Mouse (Mus musculus) CH12.LX (cell line): Measurements from ENCODE around the gene Wee1. TPM values are rescaled to one million over a fixed set of nuclear protein-coding genes. Genes with fewer than 3 reads are reported as not detected.

Experiments
- DNase-seq: peaks from one replicate; pipeline ENCODE4 v3.0.0-alpha.2; 2013; ENCODE audit errors: extremely low read depth
- H3K27ac ChIP-seq: 2 replicates; pipeline ENCODE4 v1.5.1; 2012; ENCODE audit warnings: low read depth, mild to moderate bottlenecking, control low read depth, moderate library complexity; ENCODE audit not compliant: insufficient read depth
- H3K27me3 ChIP-seq: replicated peaks from 2 replicates; pipeline ENCODE3; 2012; ENCODE audit warnings: inconsistent platforms
- H3K36me3 ChIP-seq, 2 experiments: replicated peaks in 1 of 2; 2 replicates each; pipeline versions ENCODE3 to v1.6.1; 2012; ENCODE audit warnings: inconsistent platforms in 1 of 2, low read length in 1 of 2, mild to moderate bottlenecking in 1 of 2, mixed read lengths in 1 of 2, moderate library complexity in 1 of 2; ENCODE audit not compliant: control insufficient read depth in 1 of 2, insufficient read depth in 1 of 2
- H3K4me1 ChIP-seq, 2 experiments: 2 replicates each; pipeline ENCODE4 v1.6.1; 2012; ENCODE audit warnings: inconsistent platforms in 1 of 2, moderate library complexity in 1 of 2; ENCODE audit not compliant: insufficient read depth in 2 of 2, control insufficient read depth in 1 of 2
- H3K4me2 ChIP-seq: 2 replicates; pipeline ENCODE4 v1.6.1; 2012; ENCODE audit warnings: low read depth, mild to moderate bottlenecking, control low read depth; ENCODE audit not compliant: poor library complexity, insufficient read depth, severe bottlenecking
- H3K4me3 ChIP-seq, 3 experiments: fragments of 150-350 bp in 1 of 3; sonication (generic) in 1 of 3; replicated peaks in 1 of 3; 2 replicates each; pipeline versions ENCODE3 to v1.5.1; 2011 to 2012; ENCODE audit warnings: low read depth in 2 of 3, low read length in 2 of 3, mild to moderate bottlenecking in 2 of 3, moderate library complexity in 2 of 3, control low read depth in 1 of 3, improper control_type of control experiment in 1 of 3, inconsistent platforms in 1 of 3, mixed read lengths in 1 of 3; ENCODE audit not compliant: poor library complexity in 1 of 3
- H3K79me2 ChIP-seq: replicated peaks from 2 replicates; pipeline ENCODE4 v1.6.1; 2012; ENCODE audit warnings: mild to moderate bottlenecking, moderate library complexity; ENCODE audit not compliant: control insufficient read depth, poor library complexity, insufficient read depth, severe bottlenecking; ENCODE audit errors: extremely low read depth
- H3K9ac ChIP-seq: 2 replicates; pipeline ENCODE4 v1.6.1; 2012; ENCODE audit warnings: low read depth, mild to moderate bottlenecking, control low read depth, moderate library complexity; ENCODE audit not compliant: insufficient read depth
- H3K9me3 ChIP-seq: replicated peaks from 2 replicates; pipeline ENCODE3; 2012; ENCODE audit warnings: low read length, inconsistent platforms, mixed read lengths
- BHLHE40 ChIP-seq: IDR thresholded peaks from 2 replicates; pipeline ENCODE4 v1.6.1; 2011; ENCODE audit warnings: mild to moderate bottlenecking, low read depth, low read length, improper control_type of control experiment
- CTCF ChIP-seq, 2 experiments: IDR thresholded peaks in 1 of 2; conservative IDR thresholded peaks in 1 of 2; 2 replicates each; pipeline ENCODE4 v1.5.1; 2011 to 2012; ENCODE audit warnings: low read depth in 2 of 2, low read length in 2 of 2, improper control_type of control experiment in 1 of 2, inconsistent platforms in 1 of 2, mild to moderate bottlenecking in 1 of 2, moderate library complexity in 1 of 2
- E2F4 ChIP-seq: IDR thresholded peaks from 2 replicates; pipeline ENCODE4 v1.6.1; 2011; ENCODE audit warnings: low read depth, low read length, improper control_type of control experiment; ENCODE audit not compliant: insufficient replicate concordance
- ELF1 ChIP-seq: IDR thresholded peaks from 2 replicates; pipeline ENCODE4 v1.6.1; 2014; ENCODE audit warnings: low read depth, mild to moderate bottlenecking, inconsistent platforms, low read length, improper control_type of control experiment
- GABPA ChIP-seq: IDR thresholded peaks from 2 replicates; pipeline ENCODE4 v1.6.1; 2012; ENCODE audit warnings: low read depth, low read length, improper control_type of control experiment, inconsistent platforms; ENCODE audit not compliant: insufficient replicate concordance
- IRF4 ChIP-seq: IDR thresholded peaks from 2 replicates; pipeline ENCODE4 v1.6.1; 2014; ENCODE audit warnings: low read depth, mild to moderate bottlenecking, inconsistent platforms, low read length, improper control_type of control experiment
- JUN ChIP-seq: IDR thresholded peaks from 2 replicates; pipeline ENCODE4 v1.6.1; 2011; ENCODE audit warnings: low read depth, mild to moderate bottlenecking, low read length, improper control_type of control experiment, moderate library complexity; ENCODE audit not compliant: insufficient read depth
- MAFK ChIP-seq: IDR thresholded peaks from 2 replicates; pipeline ENCODE4 v1.6.1; 2011; ENCODE audit warnings: low read length, improper control_type of control experiment; ENCODE audit not compliant: insufficient replicate concordance
- MYC ChIP-seq: IDR thresholded peaks from 2 replicates; pipeline ENCODE4 v1.6.1; 2011; ENCODE audit warnings: low read depth, mild to moderate bottlenecking, improper control_type of control experiment, low read length
- POLR2A ChIP-seq: IDR thresholded peaks from 2 replicates; pipeline ENCODE4 v1.6.1; 2011; ENCODE audit warnings: low read depth, mild to moderate bottlenecking, improper control_type of control experiment, low read length
- POLR2AphosphoS2 ChIP-seq: IDR thresholded peaks from 2 replicates; pipeline ENCODE4 v1.6.1; 2011; ENCODE audit warnings: low read depth, low read length, improper control_type of control experiment
- SIN3A ChIP-seq: IDR thresholded peaks from 2 replicates; pipeline ENCODE4 v1.6.1; 2012; ENCODE audit warnings: low read length, improper control_type of control experiment, inconsistent platforms
- TBP ChIP-seq: conservative IDR thresholded peaks from 2 replicates; pipeline ENCODE4 v1.6.1; 2011; ENCODE audit warnings: low read depth, low read length, improper control_type of control experiment
- TCF12 ChIP-seq: IDR thresholded peaks from 2 replicates; pipeline ENCODE4 v1.6.1; 2014; ENCODE audit warnings: low read depth, mild to moderate bottlenecking, inconsistent platforms, low read length, improper control_type of control experiment
- UBTF ChIP-seq: IDR thresholded peaks from 2 replicates; pipeline ENCODE4 v1.6.1; 2012; ENCODE audit warnings: low read depth, mild to moderate bottlenecking, inconsistent platforms, low read length, improper control_type of control experiment, moderate library complexity
- USF2 ChIP-seq: conservative IDR thresholded peaks from 2 replicates; pipeline ENCODE4 v1.6.1; 2011; ENCODE audit warnings: low read depth, low read length, improper control_type of control experiment
- ZKSCAN1 ChIP-seq: IDR thresholded peaks from 2 replicates; pipeline ENCODE4 v1.6.1; 2012; ENCODE audit warnings: low read depth, inconsistent platforms, low read length, improper control_type of control experiment, borderline replicate concordance
- ZMIZ1 ChIP-seq: IDR thresholded peaks from 2 replicates; pipeline ENCODE4 v1.6.1; 2012; ENCODE audit warnings: low read depth, mild to moderate bottlenecking, inconsistent platforms, low read length, improper control_type of control experiment
- ZNF384 ChIP-seq: IDR thresholded peaks from 2 replicates; pipeline ENCODE4 v1.6.1; 2012; ENCODE audit warnings: low read depth, low read length, improper control_type of control experiment, inconsistent platforms
- dilution Hi-C: fragments of 300-500 bp; cut with MboI; formaldehyde crosslinking; loops from 2 replicates; pipeline ENCODE4 v1.14.3; 2020; ENCODE audit warnings: low sequenced_read_pairs; ENCODE audit not compliant: extremely low pct_unique_long_range_greater_than_20kb, extremely low pct_ligation_motif_present
- in situ Hi-C: fragments of 300-500 bp; cut with MboI; formaldehyde crosslinking; loops from 3 replicates; pipeline ENCODE4 v1.14.3; 2019; ENCODE audit warnings: low sequenced_read_pairs, low pct_ligation_motif_present, low pct_unique_long_range_greater_than_20kb, mixed read lengths
- polyA plus RNA-seq: library from polyadenylated mRNA; unstranded; fragments of >175 nt; gene quantifications from 2 replicates; pipeline ENCODE4 v1.2.1, GENCODE M21; 2012; ENCODE audit warnings: low read depth; ENCODE audit not compliant: insufficient read length
- total RNA-seq, 2 experiments: library from RNA; depleted of rRNA; stranded (reverse); fragments of 300-350 nt in 1 of 2; fragments of >200 nt in 1 of 2; gene quantifications; 2 replicates each; pipeline ENCODE4 v1.2.3; 2012 to 2014

Wee1 gene
- total and polyA plus RNA-seq, 3 experiments: 10.1 to 30.3 (median 14.2) TPM

- H3K9ac ChIP-seq: no peak overlapping the region
- no peak overlapping the region for H3K4me2 ChIP-seq
- H3K4me3 ChIP-seq: no peak overlapping the region
- no peak overlapping the region for H3K27ac ChIP-seq
- DNase-seq: no peak
- no peaks in the 10 kb centered on the region for H3K9me3 ChIP-seq
- no peaks in the 10 kb centered on the region for H3K27me3 ChIP-seq
- H3K79me2 ChIP-seq: no peaks in the 10 kb centered on the region
- no peak for TF ChIP-seq MYC
- TF ChIP-seq IRF4: no peak
- TF ChIP-seq ZKSCAN1: no peak
- no peak for TF ChIP-seq ZMIZ1
- no peak for TF ChIP-seq POLR2A
- TF ChIP-seq MAFK: 0 out of 2 replicates have a peak, but pooled peaks have one; percentile 15
- TF ChIP-seq TCF12: no peak
- H3K4me1 ChIP-seq: no peaks in the 10 kb centered on the region
- peaks cover 41 to 87% of the 10 kb centered on the region in 2 experiments for H3K36me3 ChIP-seq
- in situ Hi-C loops: no loop called here
- dilution Hi-C loops: no loop called here
These were observed 22.0 kb downstream of the Wee1 start for GRCm38 (mm10) chr7:110143863-110144262.

GRCm38 (mm10) chr7:110152891-110153290, 31.0 kb downstream of the Wee1 start:
- Histone ChIP-seq H3K9ac (no peak overlapping the region), H3K4me1 (peaks cover 4 to 24% of the 10 kb centered on the region in 2 experiments; a peak in 2 of 4 replicates), H3K4me3 (no peak overlapping the region), H3K27ac (no peak overlapping the region), H3K36me3 (peaks cover 0 to 5% of the 10 kb centered on the region in 2 experiments), H3K4me2 (no peak overlapping the region), H3K79me2 (no peaks in the 10 kb centered on the region), H3K9me3 (no peaks in the 10 kb centered on the region), H3K27me3 (no peaks in the 10 kb centered on the region)
- DNase-seq: no peak
- TF ChIP-seq GABPA (no peak), SIN3A (no peak), POLR2AphosphoS2 (no peak), CTCF (conservative IDR thresholded peaks at IDR 0.05 in 1 of 2, IDR thresholded peaks at IDR 0.05 in 1 of 2; ENCODE audit: low read depth in 2 of 2, low read length in 2 of 2) (no peak), USF2 (no peak), E2F4 (no peak), ZNF384 (no peak), IRF4 (no peak), BHLHE40 (no peak), UBTF (no peak), ELF1 (no peak), TBP (no peak), JUN (no peak)
- in situ Hi-C loops: loop anchor here (25.0 kb wide), 1 partner anchor 284 kb away; no protein-coding TSS in a partner anchor
- dilution Hi-C loops: no loop called here
